Comparison of ENCODE assay signal across 10 mouse cellular contexts in the genomic region with DNA sequence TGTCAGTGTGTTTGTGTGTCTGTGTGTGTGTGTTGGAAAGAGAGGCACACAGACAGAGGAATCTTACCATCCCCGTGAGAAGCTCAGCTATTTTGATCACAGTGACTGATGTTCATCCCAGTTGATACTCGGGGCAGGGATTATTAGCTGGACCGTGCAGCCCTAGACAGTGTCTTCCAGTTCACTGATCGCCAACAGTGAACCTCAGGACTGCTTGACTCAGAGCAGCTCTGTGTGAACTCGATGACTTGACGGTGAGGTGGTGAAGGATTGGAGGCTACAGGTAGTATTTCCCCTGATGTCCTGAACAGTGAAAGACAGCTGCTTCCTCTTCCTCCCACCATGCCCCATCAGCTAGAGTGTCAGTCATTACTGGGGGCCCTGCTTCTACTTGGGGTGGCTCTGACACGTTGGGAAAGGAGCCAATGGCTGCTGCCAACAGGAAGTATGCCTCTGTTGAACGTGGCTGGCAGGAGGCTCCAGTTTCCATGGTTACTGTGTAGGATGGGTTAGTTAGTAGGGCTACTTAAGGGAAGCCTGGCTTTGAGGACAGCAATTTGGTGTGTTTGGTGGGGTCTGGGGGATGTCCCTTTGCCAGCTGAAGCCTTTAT.
DNase-seq lines count a peak whose midpoint lies in the region; ATAC-seq and TF ChIP-seq lines count a peak whose summit lies in the region.
"Had no signal": no experiment of that assay in that cellular context is flagged by ENCODE, and none has a peak within 500 bp of the region (broad histone marks: within the 10 kb centered on the region; RNA-seq: fewer than 3 reads in every experiment).

No protein-coding gene starts in this region.

- no peak overlapping the region for H3K4me2 ChIP-seq in lung, embryonic 14.5 days
- no peak overlapping the region for H3K4me2 ChIP-seq in hindbrain, embryonic 13.5 days
- H3K4me2 ChIP-seq in neural tube, embryonic 13.5 days: no peak overlapping the region
- H3K4me2 ChIP-seq: kidney, embryonic 15.5 days; lung, embryonic 15.5 days had no signal

- H3K9ac ChIP-seq in lung, embryonic 14.5 days: no peak overlapping the region
- no peak overlapping the region for H3K9ac ChIP-seq in hindbrain, embryonic 13.5 days
- H3K9ac ChIP-seq in neural tube, embryonic 13.5 days: no peak overlapping the region
- H3K9ac ChIP-seq: kidney, embryonic 15.5 days; lung, embryonic 15.5 days had no signal

- 43% methylated on average over 8 of the region's 8 CpGs for WGBS in lung, embryonic 14.5 days
- WGBS in lung, adult 2 months: 39% methylated on average over 8 of the region's 8 CpGs
- WGBS in hindbrain, embryonic 13.5 days: 35% methylated on average over 8 of the region's 8 CpGs
- WGBS in neural tube, embryonic 13.5 days: 33% methylated on average over 8 of the region's 8 CpGs

- no peak for TF ChIP-seq POLR2A in lung, adult 2 months (IDR thresholded peaks at IDR 0.05; ENCODE audit: borderline replicate concordance, extremely low read depth, low read depth, low read length)

- H3K9me3 ChIP-seq in lung, embryonic 14.5 days (ENCODE audit: low read depth, low read length): no peaks in the 10 kb centered on the region
- no peaks in the 10 kb centered on the region for H3K9me3 ChIP-seq in hindbrain, embryonic 13.5 days
- no peaks in the 10 kb centered on the region for H3K9me3 ChIP-seq in neural tube, embryonic 13.5 days
- H3K9me3 ChIP-seq: kidney, embryonic 15.5 days; lung, embryonic 15.5 days had no signal

- H3K4me1 ChIP-seq in lung, embryonic 14.5 days (ENCODE audit: insufficient read depth): peaks cover 17% of the 10 kb centered on the region; the same call in 1 of the 2 replicates
- H3K4me1 ChIP-seq in lung, adult 2 months (ENCODE audit: control insufficient read depth, insufficient read depth, low read length): peaks cover 5% of the 10 kb centered on the region; the same call in 1 of the 2 replicates
- H3K4me1 ChIP-seq in hindbrain, embryonic 13.5 days (replicated peaks): peaks cover 80% of the 10 kb centered on the region
- peaks cover 93% of the 10 kb centered on the region for H3K4me1 ChIP-seq in neural tube, embryonic 13.5 days (replicated peaks)

- no peak overlapping the region for H3K4me3 ChIP-seq in lung, embryonic 14.5 days (ENCODE audit: low read depth, low read length)
- H3K4me3 ChIP-seq in lung, adult 2 months (replicated peaks; ENCODE audit: extremely low read depth, low read depth, low read length): no peak overlapping the region
- no peak overlapping the region for H3K4me3 ChIP-seq in hindbrain, embryonic 13.5 days
- H3K4me3 ChIP-seq in neural tube, embryonic 13.5 days: no peak overlapping the region
- H3K4me3 ChIP-seq: kidney, embryonic 15.5 days; lung, embryonic 15.5 days had no signal

- peak; percentile 39 for ATAC-seq in lung, embryonic 14.5 days (ENCODE audit: insufficient read depth)
- ATAC-seq in hindbrain, embryonic 13.5 days (ENCODE audit: low FRiP score): peak; percentile 57
- peak; percentile 42; the same call in 1 of the 2 replicates for ATAC-seq in neural tube, embryonic 13.5 days (ENCODE audit: low read depth)

- TF ChIP-seq CTCF in lung, embryonic 14.5 days (IDR thresholded peaks at IDR 0.05; ENCODE audit: low read depth): no peak
- no peak for TF ChIP-seq CTCF in lung, adult 2 months (IDR thresholded peaks at IDR 0.05; ENCODE audit: insufficient read depth, low read length)

- no peak overlapping the region for H3K27ac ChIP-seq in lung, embryonic 14.5 days (ENCODE audit: low read depth)
- H3K27ac ChIP-seq in hindbrain, embryonic 13.5 days: no peak overlapping the region
- no peak overlapping the region for H3K27ac ChIP-seq in neural tube, embryonic 13.5 days (replicated peaks)
- H3K27ac ChIP-seq: kidney, embryonic 15.5 days; lung, embryonic 15.5 days had no signal

- H3K36me3 ChIP-seq in lung, embryonic 14.5 days (ENCODE audit: insufficient read depth): no peaks in the 10 kb centered on the region
- H3K36me3 ChIP-seq in hindbrain, embryonic 13.5 days: no peaks in the 10 kb centered on the region
- H3K36me3 ChIP-seq in neural tube, embryonic 13.5 days: no peaks in the 10 kb centered on the region
- H3K36me3 ChIP-seq: kidney, embryonic 15.5 days; lung, embryonic 15.5 days had no signal

- peak; percentile 66 for DNase-seq in lung, embryonic 14.5 days
- no peak for DNase-seq in lung, adult 2 months
- peak; percentile 64 for DNase-seq in brain, embryonic 18.5 days (ENCODE audit: low read depth, low spot score)
- DNase-seq in B cell, adult 2 months: no peak
- no peak for DNase-seq in embryo, embryonic 9.5 days (ENCODE audit: extremely low spot score)
- DNase-seq in spleen, adult 18-20 months: no peak

- no peaks in the 10 kb centered on the region for H3K27me3 ChIP-seq in lung, embryonic 14.5 days (ENCODE audit: insufficient read depth, low read length)
- no peaks in the 10 kb centered on the region for H3K27me3 ChIP-seq in hindbrain, embryonic 13.5 days
- H3K27me3 ChIP-seq in neural tube, embryonic 13.5 days: no peaks in the 10 kb centered on the region
- H3K27me3 ChIP-seq: kidney, embryonic 15.5 days; lung, embryonic 15.5 days had no signal

Comparison
In these comparisons a context has a peak if more than half of its experiments do, and no peak if none do; other contexts are left out.
1. DNase-seq: peak in lung, embryonic 14.5 days (single experiment) and brain, embryonic 18.5 days (single experiment); none in lung, adult 2 months (single experiment), B cell, adult 2 months (0 of 2), embryo, embryonic 9.5 days (single experiment) and spleen, adult 18-20 months (0 of 2).
2. Peak in every context shown above with its lines, with median percentiles within 50 percentile points of each other: ATAC-seq.